Mouse (Mus musculus) adrenal gland, postnatal 4 days (tissue): ENCODE data around the gene Lyst. TPM values are rescaled to one million over a fixed set of nuclear protein-coding genes. Genes with fewer than 3 reads are reported as not detected.

Experiments used
- DNase-seq, 2 experiments: peaks; one replicate each; pipeline ENCODE4 v3.0.0; 2021 to 2022; ENCODE audit warnings: low spot score in 2 of 2, mixed read lengths in 2 of 2
- total RNA-seq, 2 experiments: library from RNA; stranded (reverse); gene quantifications; 2 replicates each; pipeline ENCODE4 v1.2.3; 2021

Lyst gene
- total RNA-seq, 2 experiments from 2014 or later, result 35.4 to 35.8 TPM

- no peak for DNase-seq
Observed at GRCm38 (mm10) chr13:13572941-13573340, 17.3 kb upstream of the Lyst start.

DNA sequence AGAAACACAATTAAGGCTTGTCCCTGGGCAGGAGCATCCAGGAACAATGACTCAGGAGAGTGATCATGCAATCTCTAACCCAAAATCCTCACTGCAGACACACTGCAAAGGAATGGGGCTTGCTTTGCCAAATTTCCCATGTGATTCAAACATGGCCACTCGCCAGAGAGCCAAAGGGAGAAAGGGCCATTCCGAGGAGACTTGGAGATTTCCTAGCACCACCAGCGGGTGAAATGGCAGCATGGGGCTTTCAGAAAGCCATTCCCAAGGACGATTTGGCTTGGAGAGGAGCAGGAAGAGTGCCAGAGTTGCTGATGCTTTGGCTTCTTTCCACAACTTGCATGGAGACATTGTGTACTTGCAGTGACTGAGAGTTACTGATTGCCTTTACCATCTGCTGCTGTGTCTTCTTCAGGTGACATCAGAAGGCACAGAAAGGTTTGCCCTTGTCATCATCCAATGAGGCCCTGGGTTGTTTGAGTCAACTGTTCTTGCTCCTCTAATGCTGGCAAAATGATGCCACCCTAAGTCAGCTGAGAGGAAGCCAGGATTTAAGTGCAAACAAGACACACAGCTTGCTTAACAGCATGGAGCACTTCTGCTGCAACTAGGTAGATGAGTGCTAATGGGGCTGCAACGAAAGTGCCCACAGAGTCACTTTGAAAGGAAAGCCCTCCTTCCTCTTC is 16.5 kb upstream of the Lyst start:
- peak; percentile 27 to 48 for DNase-seq

GRCm38 (mm10) chr13:13574258-13574870 is 15.8 kb upstream of the Lyst start:
- DNase-seq, result no peak

- no peak for DNase-seq
Observed at GRCm38 (mm10) chr13:13575106-13575505, 15.1 kb upstream of the Lyst start.

DNA sequence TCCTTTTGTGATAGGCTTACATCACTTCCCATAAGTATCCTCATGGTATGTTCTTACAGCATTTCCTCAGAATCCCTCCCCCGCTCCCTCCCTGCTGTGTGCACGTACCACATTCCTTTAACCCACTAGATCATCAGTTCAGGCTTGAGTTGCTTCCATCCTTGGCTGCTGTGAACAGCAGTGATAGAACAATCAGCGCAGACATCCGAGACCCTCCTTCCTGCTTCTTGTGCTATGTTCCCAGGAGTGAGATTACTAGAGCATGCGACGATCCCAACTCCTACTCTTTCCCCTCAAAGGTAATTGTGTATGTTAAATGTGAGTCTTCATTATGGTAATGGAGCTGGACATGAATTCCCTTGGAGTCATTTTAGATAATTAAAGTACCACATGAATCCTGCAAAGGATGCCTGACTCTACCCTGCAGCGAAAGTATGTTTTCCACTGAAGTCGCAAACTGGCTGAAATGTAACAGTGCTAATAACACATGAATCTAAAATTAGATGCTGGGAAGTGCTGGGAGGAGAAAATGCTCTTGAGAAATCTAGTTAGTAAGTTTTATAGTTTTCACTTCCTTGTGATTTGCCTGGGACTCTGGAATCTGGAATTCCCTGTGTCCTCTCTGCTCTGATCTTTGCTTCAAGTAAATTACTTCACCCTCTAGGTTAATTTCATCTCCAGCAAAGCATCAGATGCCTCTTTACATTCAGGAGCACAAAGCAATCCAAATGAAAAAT is 13.6 kb upstream of the Lyst start:
- no peak for DNase-seq

DNA sequence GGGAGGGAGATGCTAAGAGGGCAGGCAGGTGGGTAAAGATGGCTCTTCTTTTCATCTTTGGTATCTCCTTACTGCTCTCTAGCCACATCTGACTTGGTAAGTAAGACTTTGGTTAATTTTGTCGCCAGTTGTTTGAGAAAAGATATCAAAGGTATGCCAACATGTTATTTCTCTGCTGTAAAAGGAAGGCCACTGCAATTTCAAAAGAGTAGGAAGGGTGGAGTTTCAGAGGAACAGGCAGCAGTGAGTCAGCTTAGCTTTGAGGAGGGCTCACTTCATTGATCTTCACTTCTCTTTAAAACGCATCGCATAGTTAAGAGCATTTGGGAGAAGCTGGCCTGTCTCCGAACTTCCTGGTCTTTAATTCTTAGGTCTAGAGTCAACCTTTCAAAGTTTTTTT is 8.2 kb upstream of the Lyst start:
- no peak for DNase-seq

- DNase-seq, result no peak
Observed at GRCm38 (mm10) chr13:13583473-13583872, 6.7 kb upstream of the Lyst start.

DNA sequence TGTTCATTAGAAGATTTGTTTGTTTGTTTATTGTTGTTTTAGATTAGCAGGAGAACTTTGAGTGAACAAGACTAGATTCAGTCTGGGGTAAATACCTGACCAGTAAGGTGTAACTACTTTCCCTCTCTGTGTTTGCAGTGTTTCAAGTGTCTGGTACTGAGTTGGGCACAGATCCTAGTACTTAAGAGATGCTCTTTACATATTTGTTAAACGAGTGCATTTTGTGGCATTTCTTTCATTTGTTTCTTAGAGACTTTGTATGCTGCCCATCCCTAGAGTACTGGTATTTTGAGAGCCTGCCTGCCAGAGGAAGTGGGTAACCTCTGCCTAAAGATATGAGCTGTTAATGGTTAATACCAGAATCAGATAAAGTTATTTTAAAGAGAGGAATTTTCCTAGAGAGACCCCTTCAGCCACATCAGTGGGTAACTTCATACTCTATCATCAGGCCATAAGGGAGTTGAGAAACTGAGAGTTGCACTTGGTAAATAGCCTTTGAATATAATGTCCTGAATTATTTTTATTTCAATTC is 2.5 kb upstream of the Lyst start:
- DNase-seq, result no peak

GRCm38 (mm10) chr13:13588518-13588917 is 1.7 kb upstream of the Lyst start:
- no peak for DNase-seq

DNA sequence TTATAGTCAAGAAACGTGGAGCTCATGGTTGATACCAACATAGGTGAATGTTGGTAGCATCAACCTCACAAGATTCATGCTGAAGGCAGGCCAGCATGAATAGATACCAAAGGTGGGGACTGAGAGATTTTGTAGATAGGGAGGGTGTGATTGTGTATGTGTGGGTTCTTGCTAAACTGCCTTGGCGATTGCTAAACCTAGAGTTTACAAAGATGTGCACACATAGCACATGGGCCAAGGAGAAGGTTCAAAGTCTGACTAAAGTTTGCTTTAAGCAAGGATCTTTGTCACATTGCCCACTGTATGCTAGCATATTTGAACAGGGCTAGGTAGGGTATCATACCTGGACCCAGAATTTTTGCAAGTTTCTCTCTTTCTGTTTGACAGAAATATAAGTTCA is 1.2 kb upstream of the Lyst start:
- no peak for DNase-seq

- DNase-seq, result no peak
Observed at GRCm38 (mm10) chr13:13591892-13592291, 1.7 kb downstream of the Lyst start.

DNA sequence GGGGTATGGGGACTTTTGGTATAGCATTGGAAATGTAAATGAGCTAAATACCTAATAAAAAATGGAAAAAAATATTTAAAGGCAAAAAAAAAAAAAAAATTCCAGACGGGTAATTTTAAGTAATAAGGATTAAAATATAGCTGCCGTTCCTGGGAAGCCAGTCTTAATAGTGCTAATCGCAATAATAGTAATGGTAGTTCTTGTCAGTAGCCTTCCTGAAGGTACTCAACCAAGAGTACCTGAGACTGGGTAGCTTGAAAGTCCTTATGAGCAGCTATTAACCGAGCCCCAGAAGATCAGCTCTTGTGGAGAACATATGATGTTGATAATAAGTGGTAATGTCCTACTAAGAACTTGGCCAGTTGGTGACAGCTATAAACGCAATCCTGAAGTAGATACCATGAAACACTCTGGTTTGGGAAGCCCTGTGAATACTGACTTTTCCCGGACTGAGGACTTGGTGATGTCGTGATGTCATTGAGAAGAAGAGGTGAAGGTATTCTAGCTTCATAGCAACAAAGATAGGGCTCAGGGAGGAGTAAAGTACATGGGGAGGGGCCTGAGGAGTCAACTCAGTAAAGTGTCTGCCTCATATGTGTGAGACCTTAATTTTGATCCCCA is 6.3 kb downstream of the Lyst start:
- no peak for DNase-seq

DNA sequence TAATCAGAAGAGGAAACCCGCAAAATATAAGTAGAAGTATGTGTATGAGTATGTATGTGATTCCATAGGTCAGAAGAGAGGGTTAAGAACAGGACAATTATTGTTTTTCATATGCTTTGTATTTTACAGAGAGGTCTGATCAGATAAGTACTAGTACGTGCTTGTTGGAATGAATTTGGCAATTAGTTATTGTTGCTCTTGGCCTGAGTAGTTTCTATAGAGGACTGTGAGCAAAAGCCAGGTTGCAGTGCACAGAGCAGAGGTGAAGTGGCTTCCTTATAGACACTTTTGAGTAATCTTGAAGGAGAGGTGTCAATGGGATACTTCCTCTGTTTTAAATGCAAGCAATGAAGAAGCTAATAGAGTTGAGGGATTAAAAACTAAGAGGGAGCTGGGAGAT is 7.7 kb downstream of the Lyst start:
- no peak for DNase-seq

GRCm38 (mm10) chr13:13601407-13601806 is 11.2 kb downstream of the Lyst start:
- no peak for DNase-seq

GRCm38 (mm10) chr13:13606149-13606548 is 16.0 kb downstream of the Lyst start:
- DNase-seq, result no peak

GRCm38 (mm10) chr13:13608311-13608710 is 18.1 kb downstream of the Lyst start:
- DNase-seq, result no peak

GRCm38 (mm10) chr13:13609655-13610054 is 19.5 kb downstream of the Lyst start:
- DNase-seq, result no peak

DNA sequence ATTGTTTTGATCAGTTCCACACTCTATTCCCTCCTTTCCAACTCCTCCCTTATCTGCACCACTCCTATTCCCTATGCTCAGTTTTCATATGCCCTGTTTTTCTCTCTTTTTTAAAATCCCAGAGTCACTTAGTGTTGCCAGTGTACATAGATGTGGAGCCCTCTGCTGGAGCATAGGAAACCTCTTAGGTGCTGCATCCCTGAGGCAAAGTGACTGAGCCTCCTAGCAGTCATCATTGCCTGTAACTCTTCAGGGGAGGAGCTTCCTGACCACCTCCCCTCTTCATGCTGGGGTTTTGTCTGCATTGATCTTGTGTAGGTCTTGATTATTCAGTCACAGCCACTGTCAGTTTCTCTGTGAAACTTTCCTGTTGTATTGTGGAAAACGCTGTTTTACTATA is 22.7 kb downstream of the Lyst start:
- no peak for DNase-seq

DNA sequence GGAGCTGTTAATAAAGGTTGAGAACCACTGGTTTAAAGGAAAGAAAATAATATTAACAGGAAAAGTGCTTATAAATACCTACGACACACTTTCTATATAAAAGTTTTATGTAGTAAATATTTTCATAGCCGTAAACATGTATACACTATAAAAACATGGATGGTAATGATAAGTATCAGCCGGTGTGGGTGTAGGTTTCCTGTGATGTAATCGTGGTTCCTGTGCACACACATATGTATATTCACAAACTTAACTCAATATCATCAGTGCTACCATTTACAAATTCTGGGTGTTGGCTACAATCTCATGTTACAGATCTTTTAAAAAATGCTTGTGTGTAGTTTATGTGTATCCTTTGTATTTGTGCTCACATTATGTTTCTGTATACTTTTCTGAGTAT is 24.0 kb downstream of the Lyst start:
- DNase-seq, result no peak

DNA sequence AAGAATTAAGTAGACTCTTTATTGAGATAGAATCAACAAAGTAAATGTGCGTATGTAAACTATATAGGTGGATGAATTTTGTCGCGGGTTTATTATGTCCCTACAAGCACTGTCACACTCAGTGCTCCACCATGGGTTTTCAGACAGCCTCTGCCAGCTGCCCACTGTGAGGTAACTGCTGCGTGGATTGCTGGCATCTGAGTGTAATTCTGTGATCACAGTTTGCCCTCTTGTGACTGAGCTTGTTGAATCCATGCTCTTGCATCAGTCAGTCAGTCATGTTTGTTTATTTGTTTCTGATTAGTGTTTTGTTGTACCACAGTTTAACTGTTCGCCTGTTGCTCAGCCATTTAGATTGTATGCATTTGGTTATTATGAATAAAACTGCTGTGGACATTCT is 31.3 kb downstream of the Lyst start:
- DNase-seq, result no peak

- DNase-seq, result no peak
Observed at GRCm38 (mm10) chr13:13622565-13622964, 32.4 kb downstream of the Lyst start.

- DNase-seq, result no peak
Observed at GRCm38 (mm10) chr13:13633746-13634145, 43.5 kb downstream of the Lyst start.
